Mouse (Mus musculus) hindbrain, embryonic 11.5 days (tissue): Measurements from ENCODE around the gene Nudcd3. TPM values are rescaled to one million over a fixed set of nuclear protein-coding genes. Genes with fewer than 3 reads are reported as not detected.

Experiments
- ATAC-seq: fragments of 200-750 bp; cut with Nextera tagmentation; 2 replicates; pipeline ENCODE4 v1.8.0; 2017; ENCODE audit warnings: mild to moderate bottlenecking, moderate TSS enrichment, moderate library complexity; ENCODE audit not compliant: low FRiP score
- DNase-seq: peaks from one replicate; pipeline ENCODE4 v3.0.0-alpha.2; 2015; ENCODE audit warnings: low spot score
- H3K27ac ChIP-seq: fragments of 300-500 bp; sonication (generic); 2 replicates; pipeline ENCODE4 v1.5.1; 2014; ENCODE audit warnings: mild to moderate bottlenecking, low read depth, low read length
- H3K27me3 ChIP-seq: fragments of 300-500 bp; sonication (generic); 2 replicates; pipeline ENCODE4 v1.6.1; 2014; ENCODE audit warnings: mild to moderate bottlenecking, low read length, moderate library complexity, mixed read lengths; ENCODE audit not compliant: control insufficient read depth, insufficient read depth
- H3K36me3 ChIP-seq: fragments of 300-500 bp; sonication (generic); 2 replicates; pipeline ENCODE4 v1.6.1; 2014; ENCODE audit warnings: mild to moderate bottlenecking, low read length, moderate library complexity, mixed read lengths; ENCODE audit not compliant: control insufficient read depth, insufficient read depth
- H3K4me1 ChIP-seq: fragments of 300-500 bp; sonication (generic); replicated peaks from 2 replicates; pipeline ENCODE4 v1.6.1; 2014; ENCODE audit warnings: low read length, mixed read lengths; ENCODE audit not compliant: control insufficient read depth, insufficient read depth
- H3K4me2 ChIP-seq: fragments of 300-500 bp; sonication (generic); replicated peaks from 2 replicates; pipeline ENCODE4 v1.6.1; 2014; ENCODE audit warnings: mild to moderate bottlenecking, low read depth, low read length
- H3K4me3 ChIP-seq: fragments of 300-500 bp; sonication (generic); 2 replicates; pipeline ENCODE4 v1.5.1; 2014; ENCODE audit warnings: low read depth, low read length
- H3K9ac ChIP-seq: fragments of 300-500 bp; sonication (generic); 2 replicates; pipeline ENCODE4 v1.6.1; 2014; ENCODE audit warnings: low read depth, low read length
- H3K9me3 ChIP-seq: fragments of 300-500 bp; sonication (generic); 2 replicates; pipeline ENCODE4 v1.6.1; 2016; ENCODE audit warnings: low read length; ENCODE audit not compliant: control insufficient read depth
- whole genome bisulfite sequencing: fragments of 180-500 bp; shearing (Covaris S2); extraction: QIAGEN DNeasy Blood & Tissue Kit; methylation state at CpG from one replicate; pipeline ENCODE4 v1.1.7; 2014; 5-methylcytosine and 5-hydroxymethylcytosine counted together
- polyA plus RNA-seq: library from polyadenylated mRNA; unstranded; fragments of >200 nt; fragmentation: Nextera tagmentation; extraction: Ambion mirVana; gene quantifications from 2 replicates; pipeline ENCODE4 v1.2.1, GENCODE M21; 2014

The Nudcd3 gene
- polyA plus RNA-seq, 1 experiment from 2014 or later: 40.8 TPM

GRCm38 (mm10) chr11:6123605-6124120, 76.6 kb downstream of the Nudcd3 start:
- Histone ChIP-seq H3K9me3 (no peaks in the 10 kb centered on the region), H3K27me3 (no peaks in the 10 kb centered on the region), H3K27ac (no peak overlapping the region), H3K4me3 (no peak overlapping the region), H3K4me1 (no peaks in the 10 kb centered on the region), H3K36me3 (no peaks in the 10 kb centered on the region), H3K4me2 (no peak overlapping the region), H3K9ac (no peak overlapping the region)
- WGBS: 92% methylated on average over 1 of the region's 1 CpGs
- ATAC-seq (no peak), DNase-seq (no peak)

- no peaks in the 10 kb centered on the region for H3K36me3 ChIP-seq
Observed at GRCm38 (mm10) chr11:6122631-6123030, 77.6 kb downstream of the Nudcd3 start.

GRCm38 (mm10) chr11:6120596-6120995, 79.6 kb downstream of the Nudcd3 start:
- no peak overlapping the region for H3K4me2 ChIP-seq
- no peaks in the 10 kb centered on the region for H3K27me3 ChIP-seq
- H3K9ac ChIP-seq: no peak overlapping the region
- no peaks in the 10 kb centered on the region for H3K36me3 ChIP-seq
- ATAC-seq (no peak), DNase-seq (no peak)
- no peaks in the 10 kb centered on the region for H3K9me3 ChIP-seq
- no peak overlapping the region for H3K4me3 ChIP-seq
- 75% methylated on average over 11 of the region's 11 CpGs for WGBS
- H3K27ac ChIP-seq: no peak overlapping the region
- H3K4me1 ChIP-seq: no peaks in the 10 kb centered on the region

More at GRCm38 (mm10) chr11:6122631-6123030, 77.6 kb downstream of the Nudcd3 start:
- 94% methylated on average over 5 of the region's 5 CpGs for WGBS
- H3K9ac ChIP-seq: no peak overlapping the region
- DNase-seq: no peak
- no peaks in the 10 kb centered on the region for H3K27me3 ChIP-seq
- H3K27ac ChIP-seq: no peak overlapping the region
- no peak overlapping the region for H3K4me3 ChIP-seq
- no peaks in the 10 kb centered on the region for H3K9me3 ChIP-seq
- no peak for ATAC-seq
- no peak overlapping the region for H3K4me2 ChIP-seq
- H3K4me1 ChIP-seq: no peaks in the 10 kb centered on the region

GRCm38 (mm10) chr11:6120001-6120400, 80.2 kb downstream of the Nudcd3 start:
- Histone ChIP-seq H3K4me3 (no peak overlapping the region), H3K9ac (no peak overlapping the region), H3K4me2 (no peak overlapping the region), H3K36me3 (no peaks in the 10 kb centered on the region), H3K9me3 (no peaks in the 10 kb centered on the region), H3K27ac (no peak overlapping the region), H3K4me1 (no peaks in the 10 kb centered on the region), H3K27me3 (no peaks in the 10 kb centered on the region)
- no peak for ATAC-seq
- no peak for DNase-seq
- WGBS: 91% methylated on average over 6 of the region's 6 CpGs

- Histone ChIP-seq H3K27ac (no peak overlapping the region), H3K36me3 (no peaks in the 10 kb centered on the region), H3K9ac (no peak overlapping the region), H3K4me3 (no peak overlapping the region), H3K9me3 (no peaks in the 10 kb centered on the region), H3K4me2 (no peak overlapping the region), H3K4me1 (no peaks in the 10 kb centered on the region), H3K27me3 (no peaks in the 10 kb centered on the region)
- ATAC-seq (no peak), DNase-seq (no peak)
- 92% methylated on average over 11 of the region's 11 CpGs for whole genome bisulfite sequencing
Observed at GRCm38 (mm10) chr11:6119312-6119711, 80.9 kb downstream of the Nudcd3 start.

- no peak overlapping the region for H3K4me3 ChIP-seq
- 0 out of 2 replicates have a peak, but pooled peaks cover 6% of the 10 kb centered on the region for H3K36me3 ChIP-seq
- H3K9ac ChIP-seq: no peak overlapping the region
- DNase-seq (no peak), ATAC-seq (no peak)
- no peak overlapping the region for H3K27ac ChIP-seq
- no peaks in the 10 kb centered on the region for H3K9me3 ChIP-seq
- WGBS: 91% methylated on average over 2 of the region's 2 CpGs
- H3K27me3 ChIP-seq: no peaks in the 10 kb centered on the region
- no peak overlapping the region for H3K4me2 ChIP-seq
- no peaks in the 10 kb centered on the region for H3K4me1 ChIP-seq
Observed at GRCm38 (mm10) chr11:6117956-6118355, 82.3 kb downstream of the Nudcd3 start.

GRCm38 (mm10) chr11:6111734-6112484, 88.3 kb downstream of the Nudcd3 start:
- ATAC-seq (no peak), DNase-seq (no peak)
- H3K4me1 ChIP-seq: no peaks in the 10 kb centered on the region
- H3K4me3 ChIP-seq: no peak overlapping the region
- no peak overlapping the region for H3K27ac ChIP-seq
- H3K4me2 ChIP-seq: no peak overlapping the region
- H3K36me3 ChIP-seq: peaks cover 13% of the 10 kb centered on the region; the same call in 1 of the 2 replicates
- no peaks in the 10 kb centered on the region for H3K27me3 ChIP-seq
- no peak overlapping the region for H3K9ac ChIP-seq
- WGBS: 94% methylated on average over 5 of the region's 5 CpGs
- no peaks in the 10 kb centered on the region for H3K9me3 ChIP-seq

- no peak for ATAC-seq
- Histone ChIP-seq H3K9ac (no peak overlapping the region), H3K9me3 (no peaks in the 10 kb centered on the region), H3K4me3 (no peak overlapping the region), H3K27me3 (no peaks in the 10 kb centered on the region), H3K4me1 (no peaks in the 10 kb centered on the region), H3K4me2 (no peak overlapping the region), H3K27ac (no peak overlapping the region), H3K36me3 (peaks cover 13% of the 10 kb centered on the region; the same call in 1 of the 2 replicates)
- DNase-seq: no peak
Observed at GRCm38 (mm10) chr11:6109990-6110389, 90.2 kb downstream of the Nudcd3 start.

- 92% methylated on average over 5 of the region's 5 CpGs for WGBS
- Histone ChIP-seq H3K4me2 (no peak overlapping the region), H3K9ac (no peak overlapping the region), H3K9me3 (no peaks in the 10 kb centered on the region), H3K4me3 (no peak overlapping the region), H3K36me3 (peaks cover 10% of the 10 kb centered on the region; the same call in 1 of the 2 replicates), H3K4me1 (no peaks in the 10 kb centered on the region), H3K27ac (no peak overlapping the region), H3K27me3 (no peaks in the 10 kb centered on the region)
- DNase-seq (no peak), ATAC-seq (no peak)
Observed at GRCm38 (mm10) chr11:6108296-6108695, 91.9 kb downstream of the Nudcd3 start.
